Mouse (Mus musculus): ENCODE results near the gene Opcml. TPM values are rescaled to one million over a fixed set of nuclear protein-coding genes. Genes with fewer than 3 reads are reported as not detected.
A peak's percentile ranks its signal among the peaks of the same experiment; 100 is the strongest.

Gene Opcml
- polyA plus RNA-seq, 1 experiment from 2014 or later, result 10.1 TPM

DNA sequence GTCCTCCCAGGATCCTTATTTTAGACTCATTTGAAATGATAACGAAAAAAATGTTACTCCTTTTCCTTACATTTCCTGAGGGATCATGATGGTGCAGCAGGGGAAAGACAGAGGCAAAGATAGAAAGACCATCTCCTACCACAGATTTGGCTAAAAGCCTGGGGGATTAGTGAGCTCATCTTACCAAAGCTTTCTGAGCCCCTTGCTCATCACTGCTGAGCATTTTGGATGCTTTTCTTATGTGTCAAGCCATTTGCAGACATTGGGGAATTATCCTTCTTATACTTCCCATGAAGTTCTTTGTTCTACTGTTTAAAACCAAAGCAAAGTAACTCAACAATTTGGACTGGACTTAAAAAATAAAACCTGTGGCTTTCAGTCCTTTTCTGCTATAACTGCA is 30.6 kb downstream of the Opcml start:
- Histone ChIP-seq H3K27me3 (ENCODE audit: control insufficient read depth, insufficient read depth, low read depth, low read length) (no peaks in the 10 kb centered on the region), H3K4me1 (replicated peaks; ENCODE audit: control insufficient read depth, insufficient read depth, low read length) (no peaks in the 10 kb centered on the region), H3K9ac (ENCODE audit: low read length) (no peak overlapping the region), H3K4me2 (ENCODE audit: low read depth, low read length) (no peak overlapping the region), H3K4me3 (ENCODE audit: low read length) (no peak overlapping the region), H3K27ac (ENCODE audit: low read length) (no peak overlapping the region), H3K9me3 (ENCODE audit: control insufficient read depth, low read length) (no peaks in the 10 kb centered on the region), H3K36me3 (ENCODE audit: control insufficient read depth, insufficient read depth, low read length) (no peaks in the 10 kb centered on the region)
- 50% methylated on average over 1 of the region's 1 CpGs for WGBS
- ATAC-seq (ENCODE audit: low read depth), result no peak

DNA sequence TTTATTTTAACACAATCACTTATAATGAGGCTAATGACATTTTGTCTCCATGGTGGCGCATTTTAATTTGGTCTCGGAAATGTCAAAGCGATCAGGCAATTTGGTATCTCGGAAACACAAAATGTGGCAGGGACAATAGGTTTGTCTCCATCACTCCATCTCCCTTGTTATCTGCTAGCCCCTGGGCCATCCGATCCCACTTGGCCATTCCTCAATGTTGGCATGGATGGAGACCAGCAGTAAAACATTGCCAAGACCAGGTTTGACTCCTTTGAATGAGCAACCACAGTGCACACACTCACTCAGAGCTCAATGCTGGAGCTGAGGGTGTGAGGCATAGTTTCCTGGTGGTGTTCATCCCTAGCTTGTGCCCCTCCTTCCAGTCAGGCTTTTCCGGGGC is 32.1 kb downstream of the Opcml start:
- Histone ChIP-seq H3K27me3 (ENCODE audit: control insufficient read depth, insufficient read depth, low read depth, low read length) (no peaks in the 10 kb centered on the region), H3K9ac (ENCODE audit: low read length) (no peak overlapping the region), H3K4me2 (ENCODE audit: low read depth, low read length) (no peak overlapping the region), H3K9me3 (ENCODE audit: control insufficient read depth, low read length) (no peaks in the 10 kb centered on the region), H3K27ac (ENCODE audit: low read length) (no peak overlapping the region), H3K4me3 (ENCODE audit: low read length) (no peak overlapping the region), H3K4me1 (replicated peaks; ENCODE audit: control insufficient read depth, insufficient read depth, low read length) (no peaks in the 10 kb centered on the region), H3K36me3 (ENCODE audit: control insufficient read depth, insufficient read depth, low read length) (no peaks in the 10 kb centered on the region)
- no peak for ATAC-seq (ENCODE audit: low read depth)
- 89% methylated on average over 6 of the region's 6 CpGs for WGBS

DNA sequence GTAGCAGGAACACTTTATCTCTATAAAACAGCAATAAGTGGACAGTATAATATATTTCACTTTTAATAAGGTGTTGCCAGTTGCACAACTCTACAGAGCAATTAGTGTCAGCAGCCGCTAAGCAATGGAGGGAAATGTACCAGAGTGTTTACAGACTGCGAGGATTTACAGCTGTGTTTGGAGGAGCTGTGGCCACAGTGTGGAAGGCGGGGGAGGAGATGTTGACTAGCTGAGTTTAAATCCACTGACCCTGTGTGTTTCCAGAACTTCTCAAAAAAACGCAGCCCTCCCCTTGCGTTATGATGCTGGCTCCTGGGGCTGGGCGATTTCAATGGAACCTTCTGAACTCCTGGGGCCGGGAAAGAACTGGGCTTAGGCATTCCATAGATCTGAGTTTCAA is 33.8 kb downstream of the Opcml start:
- H3K27ac ChIP-seq (ENCODE audit: low read length), result no peak overlapping the region
- H3K9ac ChIP-seq (ENCODE audit: low read length), result no peak overlapping the region
- H3K27me3 ChIP-seq (ENCODE audit: control insufficient read depth, insufficient read depth, low read depth, low read length), result no peaks in the 10 kb centered on the region
- no peaks in the 10 kb centered on the region for H3K9me3 ChIP-seq (ENCODE audit: control insufficient read depth, low read length)
- whole genome bisulfite sequencing, result 32% methylated on average over 7 of the region's 7 CpGs
- H3K4me2 ChIP-seq (ENCODE audit: low read depth, low read length), result no peak overlapping the region
- H3K4me3 ChIP-seq (ENCODE audit: low read length), result no peak overlapping the region
- no peaks in the 10 kb centered on the region for H3K36me3 ChIP-seq (ENCODE audit: control insufficient read depth, insufficient read depth, low read length)
- no peaks in the 10 kb centered on the region for H3K4me1 ChIP-seq (replicated peaks; ENCODE audit: control insufficient read depth, insufficient read depth, low read length)
- no peak for ATAC-seq (ENCODE audit: low read depth)

DNA sequence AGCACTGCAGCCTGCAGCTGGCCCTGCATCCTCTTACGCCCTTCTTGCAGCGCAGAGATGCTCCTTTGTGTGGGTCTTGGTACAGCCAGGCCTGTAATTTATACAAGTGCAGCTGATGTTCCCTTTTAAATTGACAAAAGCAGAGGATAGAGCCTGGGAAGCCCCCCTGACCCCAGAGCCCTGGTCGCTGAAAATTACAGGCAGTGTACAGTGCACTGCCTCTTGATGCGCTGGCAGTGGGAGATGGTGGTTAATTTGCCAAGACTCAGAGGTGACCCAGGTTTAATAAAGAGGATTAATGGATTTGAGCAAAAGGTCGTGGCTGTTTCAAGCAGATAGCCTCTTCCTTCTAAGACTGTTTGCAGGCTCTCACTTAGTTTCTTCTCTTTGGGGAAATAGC is 39.9 kb downstream of the Opcml start:
- no peaks in the 10 kb centered on the region for H3K36me3 ChIP-seq (ENCODE audit: control insufficient read depth, insufficient read depth, low read length)
- no peaks in the 10 kb centered on the region for H3K4me1 ChIP-seq (replicated peaks; ENCODE audit: control insufficient read depth, insufficient read depth, low read length)
- no peak overlapping the region for H3K4me2 ChIP-seq (ENCODE audit: low read depth, low read length)
- H3K9me3 ChIP-seq (ENCODE audit: control insufficient read depth, low read length), result no peaks in the 10 kb centered on the region
- no peak overlapping the region for H3K27ac ChIP-seq (ENCODE audit: low read length)
- no peak for ATAC-seq (ENCODE audit: low read depth)
- no peak overlapping the region for H3K4me3 ChIP-seq (ENCODE audit: low read length)
- no peaks in the 10 kb centered on the region for H3K27me3 ChIP-seq (ENCODE audit: control insufficient read depth, insufficient read depth, low read depth, low read length)
- no peak overlapping the region for H3K9ac ChIP-seq (ENCODE audit: low read length)
- WGBS, result 58% methylated on average over 5 of the region's 5 CpGs

DNA sequence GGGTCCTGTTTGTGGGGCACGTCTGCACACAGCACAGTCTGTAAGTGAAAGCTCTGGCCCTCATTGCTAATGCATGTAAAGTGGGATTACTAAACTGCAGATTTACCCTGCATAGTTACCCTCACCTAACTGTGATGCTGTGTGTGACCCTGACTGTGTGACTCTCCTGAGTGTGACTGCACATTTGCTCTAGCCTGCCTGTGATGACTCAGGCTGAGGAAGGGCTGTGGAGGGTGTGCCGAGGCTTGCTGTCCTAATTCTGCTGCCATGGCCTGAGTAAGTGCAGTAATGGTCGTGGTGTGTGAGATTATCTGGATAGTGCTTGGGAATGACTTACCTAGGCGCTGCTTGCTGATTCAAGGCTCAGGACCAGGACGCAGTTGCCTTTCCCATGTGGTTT is 52.2 kb downstream of the Opcml start:
- ATAC-seq (ENCODE audit: low read depth), result no peak
- WGBS, result 78% methylated on average over 5 of the region's 5 CpGs

DNA sequence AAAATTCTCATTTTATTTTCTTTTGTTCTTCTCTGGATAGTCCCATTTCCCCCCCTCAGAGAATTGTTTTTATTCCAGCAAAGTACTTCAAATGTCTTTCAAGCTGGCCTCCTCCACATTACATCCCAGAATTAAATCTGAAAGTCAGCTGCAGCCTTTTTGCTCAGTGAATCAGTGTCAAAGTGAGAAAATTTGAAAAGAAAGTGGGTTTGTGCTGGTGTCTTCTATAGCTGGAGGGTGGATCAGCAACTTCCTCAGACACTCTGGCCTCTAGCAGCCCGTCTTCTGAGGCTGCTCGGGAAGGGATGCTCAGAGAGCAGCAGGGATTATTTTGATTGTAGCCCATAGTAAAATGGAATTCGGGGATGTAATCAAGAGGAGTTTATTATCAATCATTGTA is 81.0 kb downstream of the Opcml start:
- WGBS, result 55% methylated on average over 3 of the region's 3 CpGs
- Histone ChIP-seq H3K4me3 (ENCODE audit: low read length) (no peak overlapping the region), H3K27me3 (ENCODE audit: control insufficient read depth, insufficient read depth, low read depth, low read length) (no peaks in the 10 kb centered on the region), H3K4me1 (replicated peaks; ENCODE audit: control insufficient read depth, insufficient read depth, low read length) (no peaks in the 10 kb centered on the region), H3K9me3 (ENCODE audit: control insufficient read depth, low read length) (no peaks in the 10 kb centered on the region), H3K36me3 (ENCODE audit: control insufficient read depth, insufficient read depth, low read length) (no peaks in the 10 kb centered on the region), H3K27ac (ENCODE audit: low read length) (no peak overlapping the region), H3K4me2 (ENCODE audit: low read depth, low read length) (no peak overlapping the region), H3K9ac (ENCODE audit: low read length) (no peak overlapping the region)
- no peak for ATAC-seq (ENCODE audit: low read depth)

More for the DNA sequence above, 52.2 kb downstream of the Opcml start:
- no peak overlapping the region for H3K4me3 ChIP-seq (ENCODE audit: low read length)
- no peaks in the 10 kb centered on the region for H3K36me3 ChIP-seq (ENCODE audit: control insufficient read depth, insufficient read depth, low read length)
- H3K4me2 ChIP-seq (ENCODE audit: low read depth, low read length), result no peak overlapping the region
- H3K9ac ChIP-seq (ENCODE audit: low read length), result no peak overlapping the region
- H3K27me3 ChIP-seq (ENCODE audit: control insufficient read depth, insufficient read depth, low read depth, low read length), result no peaks in the 10 kb centered on the region
- H3K4me1 ChIP-seq (replicated peaks; ENCODE audit: control insufficient read depth, insufficient read depth, low read length), result no peaks in the 10 kb centered on the region
- no peak overlapping the region for H3K27ac ChIP-seq (ENCODE audit: low read length)
- no peaks in the 10 kb centered on the region for H3K9me3 ChIP-seq (ENCODE audit: control insufficient read depth, low read length)

DNA sequence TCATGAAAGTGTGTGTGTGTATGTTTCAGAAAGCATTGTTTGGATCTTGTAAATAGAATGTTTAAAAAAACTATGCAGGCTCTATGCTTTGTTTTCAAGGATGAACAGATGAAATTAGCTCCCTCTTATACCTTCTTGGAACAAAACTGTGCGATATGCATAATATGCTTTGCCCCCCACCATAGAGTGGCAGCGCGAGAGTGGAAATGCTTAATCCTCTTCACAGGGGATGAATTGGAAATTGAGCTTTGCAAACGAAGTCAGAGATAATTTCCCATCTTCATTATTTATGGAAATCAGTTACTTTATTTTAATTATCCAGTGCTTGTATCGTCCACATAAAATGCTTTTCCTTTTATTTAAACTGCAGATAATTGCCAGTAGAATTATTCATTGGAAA is 99.1 kb downstream of the Opcml start:
- Histone ChIP-seq H3K9me3 (ENCODE audit: control insufficient read depth, low read length) (no peaks in the 10 kb centered on the region), H3K4me1 (replicated peaks; ENCODE audit: control insufficient read depth, insufficient read depth, low read length) (no peaks in the 10 kb centered on the region), H3K36me3 (ENCODE audit: control insufficient read depth, insufficient read depth, low read length) (no peaks in the 10 kb centered on the region), H3K27ac (ENCODE audit: low read length) (no peak overlapping the region), H3K27me3 (ENCODE audit: control insufficient read depth, insufficient read depth, low read depth, low read length) (no peaks in the 10 kb centered on the region), H3K4me2 (ENCODE audit: low read depth, low read length) (no peak overlapping the region), H3K4me3 (ENCODE audit: low read length) (no peak overlapping the region), H3K9ac (ENCODE audit: low read length) (no peak overlapping the region)
- ATAC-seq (ENCODE audit: low read depth), result no peak
- 83% methylated on average over 5 of the region's 5 CpGs for WGBS

DNA sequence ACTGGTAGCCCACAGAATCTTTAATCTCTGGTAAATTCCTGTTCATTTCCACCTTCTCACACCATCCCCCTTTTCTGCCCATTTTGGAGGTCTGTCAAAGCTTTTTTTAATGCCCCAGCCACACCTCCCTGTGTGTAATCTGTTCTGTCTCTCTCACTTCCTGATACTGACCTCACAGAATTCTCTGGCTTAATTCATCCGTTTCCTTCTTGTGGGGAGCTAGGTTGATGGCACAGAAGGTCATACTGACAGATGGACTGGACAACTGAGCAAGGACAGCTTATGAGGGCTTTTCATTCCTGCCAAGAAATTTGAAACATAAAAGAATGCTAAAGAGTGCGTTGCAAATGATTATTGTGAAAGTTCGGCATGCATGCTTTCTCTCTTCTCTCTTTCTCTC is 126.7 kb downstream of the Opcml start:
- Histone ChIP-seq H3K27me3 (ENCODE audit: control insufficient read depth, insufficient read depth, low read depth, low read length) (no peaks in the 10 kb centered on the region), H3K9ac (ENCODE audit: low read length) (no peak overlapping the region), H3K4me3 (ENCODE audit: low read length) (no peak overlapping the region), H3K4me2 (ENCODE audit: low read depth, low read length) (no peak overlapping the region), H3K9me3 (ENCODE audit: control insufficient read depth, low read length) (no peaks in the 10 kb centered on the region), H3K36me3 (ENCODE audit: control insufficient read depth, insufficient read depth, low read length) (no peaks in the 10 kb centered on the region), H3K4me1 (replicated peaks; ENCODE audit: control insufficient read depth, insufficient read depth, low read length) (no peaks in the 10 kb centered on the region), H3K27ac (ENCODE audit: low read length) (no peak overlapping the region)
- peak; percentile 59 for ATAC-seq (ENCODE audit: low read depth)
- whole genome bisulfite sequencing, result 31% methylated on average over 3 of the region's 3 CpGs

DNA sequence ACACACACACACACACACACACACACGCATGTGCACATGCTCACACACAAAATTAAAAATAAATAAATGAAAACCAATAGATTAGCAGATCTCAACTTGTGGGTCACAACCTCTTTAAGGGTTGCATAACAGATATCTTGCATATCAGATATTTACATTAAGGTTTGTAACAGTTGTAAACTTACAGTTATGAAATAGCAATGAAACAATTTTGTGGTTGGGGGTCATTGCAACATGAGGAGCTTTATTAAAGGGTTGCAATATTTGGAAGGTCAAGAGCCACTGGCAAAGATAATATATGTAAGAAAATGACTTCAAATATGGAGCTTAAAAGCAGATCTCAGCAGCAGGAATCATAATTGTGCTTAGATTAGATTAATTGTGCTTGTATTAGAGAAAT is 132.9 kb downstream of the Opcml start:
- Histone ChIP-seq H3K27ac (ENCODE audit: low read length) (no peak overlapping the region), H3K4me3 (ENCODE audit: low read length) (no peak overlapping the region), H3K36me3 (ENCODE audit: control insufficient read depth, insufficient read depth, low read length) (no peaks in the 10 kb centered on the region), H3K4me2 (ENCODE audit: low read depth, low read length) (no peak overlapping the region), H3K9ac (ENCODE audit: low read length) (no peak overlapping the region), H3K27me3 (ENCODE audit: control insufficient read depth, insufficient read depth, low read depth, low read length) (no peaks in the 10 kb centered on the region), H3K9me3 (ENCODE audit: control insufficient read depth, low read length) (no peaks in the 10 kb centered on the region), H3K4me1 (replicated peaks; ENCODE audit: control insufficient read depth, insufficient read depth, low read length) (0 out of 2 replicates have a peak, but pooled peaks cover 2% of the 10 kb centered on the region)
- WGBS, result 82% methylated on average over 1 of the region's 1 CpGs
- ATAC-seq (ENCODE audit: low read depth), result no peak

Measured in lung, embryonic 16.5 days (tissue).